Mouse (Mus musculus): ENCODE results near the gene Cav1. TPM values are rescaled to one million over a fixed set of nuclear protein-coding genes. Genes with fewer than 3 reads are reported as not detected.
A peak's percentile ranks its signal among the peaks of the same experiment; 100 is the strongest.

Cav1 gene
- polyA plus RNA-seq, 1 experiment from 2014 or later, result 9.4 TPM

DNA sequence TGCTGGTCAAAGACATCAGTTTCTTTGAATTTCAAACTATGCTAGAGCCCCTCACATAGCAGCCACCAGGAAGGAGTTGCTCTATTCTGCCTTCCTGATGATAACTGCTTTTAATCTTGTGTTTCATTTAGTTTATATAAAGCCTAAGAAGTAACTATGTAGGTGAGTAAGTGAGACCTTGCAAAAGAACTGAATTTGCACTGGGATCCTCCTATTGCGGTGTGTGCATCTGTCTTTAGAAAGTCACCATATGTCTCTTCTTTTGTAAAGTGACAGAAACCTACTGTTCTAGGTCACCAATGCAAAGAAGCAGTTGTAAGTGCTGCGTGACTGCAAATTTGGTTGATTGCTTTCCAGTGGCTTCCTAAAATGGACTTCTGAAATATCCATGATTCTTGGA is 31.6 kb downstream of the Cav1 start:
- no peaks in the 10 kb centered on the region for H3K36me3 ChIP-seq (ENCODE audit: control insufficient read depth, insufficient read depth, low read length)
- no peak for ATAC-seq (replicated peaks; ENCODE audit: low FRiP score)
- H3K9ac ChIP-seq (ENCODE audit: low read depth, low read length), result no peak overlapping the region
- no peaks in the 10 kb centered on the region for H3K9me3 ChIP-seq (ENCODE audit: control insufficient read depth, low read length)
- H3K4me3 ChIP-seq (ENCODE audit: low read depth, low read length), result no peak overlapping the region
- no peak overlapping the region for H3K4me2 ChIP-seq
- no peak overlapping the region for H3K27ac ChIP-seq (ENCODE audit: low read depth, low read length)
- no peaks in the 10 kb centered on the region for H3K4me1 ChIP-seq (replicated peaks; ENCODE audit: control insufficient read depth, insufficient read depth, low read length)
- 90% methylated on average over 2 of the region's 2 CpGs for WGBS
- DNase-seq (ENCODE audit: low spot score), result no peak
- H3K27me3 ChIP-seq (replicated peaks; ENCODE audit: control insufficient read depth, insufficient read depth, low read length), result no peaks in the 10 kb centered on the region

DNA sequence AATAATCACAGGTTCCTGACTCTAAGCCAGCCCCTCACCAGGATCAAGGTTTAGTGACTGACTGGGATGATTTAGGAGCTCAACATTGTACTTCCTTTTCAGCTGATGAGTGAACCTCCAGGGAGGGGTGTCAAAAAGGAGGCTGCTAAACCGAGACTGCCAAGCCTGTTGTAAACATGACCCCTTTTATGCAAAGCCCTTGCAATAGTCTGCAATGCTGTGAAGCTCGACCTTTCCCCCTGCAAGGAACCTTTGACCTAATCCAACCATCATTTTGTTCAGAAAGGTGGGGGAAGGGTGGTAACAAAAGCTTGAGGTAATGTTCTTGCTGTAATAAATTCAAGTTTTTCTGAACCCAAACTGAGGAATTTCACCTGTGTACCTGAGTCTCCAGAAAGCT is 34.3 kb downstream of the Cav1 start:
- H3K27me3 ChIP-seq (replicated peaks; ENCODE audit: control insufficient read depth, insufficient read depth, low read length), result no peaks in the 10 kb centered on the region
- H3K9ac ChIP-seq (ENCODE audit: low read depth, low read length), result no peak overlapping the region
- H3K36me3 ChIP-seq (ENCODE audit: control insufficient read depth, insufficient read depth, low read length), result no peaks in the 10 kb centered on the region
- no peak overlapping the region for H3K27ac ChIP-seq (ENCODE audit: low read depth, low read length)
- no peak overlapping the region for H3K4me3 ChIP-seq (ENCODE audit: low read depth, low read length)
- no peak for DNase-seq (ENCODE audit: low spot score)
- no peak overlapping the region for H3K4me2 ChIP-seq
- no peak for ATAC-seq (replicated peaks; ENCODE audit: low FRiP score)
- WGBS, result 19% methylated on average over 2 of the region's 2 CpGs
- no peaks in the 10 kb centered on the region for H3K4me1 ChIP-seq (replicated peaks; ENCODE audit: control insufficient read depth, insufficient read depth, low read length)
- no peaks in the 10 kb centered on the region for H3K9me3 ChIP-seq (ENCODE audit: control insufficient read depth, low read length)

DNA sequence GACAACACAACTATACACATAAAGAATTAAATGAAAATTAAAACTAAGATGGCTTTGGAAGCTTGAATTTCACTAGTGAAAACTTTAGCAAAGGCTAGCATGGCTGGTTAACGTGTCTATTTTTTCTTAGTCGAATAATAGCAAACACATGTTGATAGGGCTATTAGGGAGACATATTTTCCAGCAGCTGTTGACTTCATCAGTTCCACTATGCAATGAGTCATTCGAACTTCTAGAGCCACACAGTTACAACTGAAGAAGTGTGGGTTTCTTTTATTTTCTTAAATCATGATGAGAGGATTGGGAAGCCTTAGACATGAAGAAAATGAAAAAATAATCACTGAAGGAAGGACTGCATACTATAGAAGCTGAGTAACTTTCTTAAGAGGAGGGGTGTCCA is 41.9 kb downstream of the Cav1 start:
- Histone ChIP-seq H3K27ac (ENCODE audit: low read depth, low read length) (no peak overlapping the region), H3K36me3 (ENCODE audit: control insufficient read depth, insufficient read depth, low read length) (no peaks in the 10 kb centered on the region), H3K27me3 (replicated peaks; ENCODE audit: control insufficient read depth, insufficient read depth, low read length) (no peaks in the 10 kb centered on the region), H3K4me2 (no peak overlapping the region), H3K9ac (ENCODE audit: low read depth, low read length) (no peak overlapping the region), H3K4me3 (ENCODE audit: low read depth, low read length) (no peak overlapping the region), H3K4me1 (replicated peaks; ENCODE audit: control insufficient read depth, insufficient read depth, low read length) (no peaks in the 10 kb centered on the region), H3K9me3 (ENCODE audit: control insufficient read depth, low read length) (no peaks in the 10 kb centered on the region)
- 75% methylated on average over 3 of the region's 3 CpGs for WGBS
- ATAC-seq (replicated peaks; ENCODE audit: low FRiP score), result no peak
- no peak for DNase-seq (ENCODE audit: low spot score)

DNA sequence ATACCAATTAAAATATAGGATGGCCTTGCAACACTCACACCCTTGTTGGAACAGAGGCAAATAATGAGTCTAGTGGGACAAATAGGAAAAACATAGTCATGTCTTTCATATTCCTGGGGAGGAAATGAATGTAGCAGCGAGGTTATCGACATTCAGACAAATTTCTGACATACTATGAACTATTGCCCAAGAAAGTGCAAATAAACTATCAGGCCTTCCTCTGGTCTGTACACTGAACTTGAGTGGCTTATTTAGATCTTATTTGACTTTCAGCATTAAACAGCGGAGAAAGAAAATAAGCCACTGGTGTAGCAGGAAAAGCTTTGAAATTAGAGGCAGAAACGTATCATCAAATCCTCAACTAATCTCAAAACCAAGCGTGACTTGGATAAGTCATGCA is 44.7 kb downstream of the Cav1 start:
- ATAC-seq (replicated peaks; ENCODE audit: low FRiP score) (no peak), DNase-seq (ENCODE audit: low spot score) (no peak)
- WGBS, result 84% methylated on average over 5 of the region's 5 CpGs
- Histone ChIP-seq H3K36me3 (ENCODE audit: control insufficient read depth, insufficient read depth, low read length) (no peaks in the 10 kb centered on the region), H3K4me3 (ENCODE audit: low read depth, low read length) (no peak overlapping the region), H3K9ac (ENCODE audit: low read depth, low read length) (no peak overlapping the region), H3K4me1 (replicated peaks; ENCODE audit: control insufficient read depth, insufficient read depth, low read length) (no peaks in the 10 kb centered on the region), H3K9me3 (ENCODE audit: control insufficient read depth, low read length) (no peaks in the 10 kb centered on the region), H3K4me2 (no peak overlapping the region), H3K27me3 (replicated peaks; ENCODE audit: control insufficient read depth, insufficient read depth, low read length) (no peaks in the 10 kb centered on the region), H3K27ac (ENCODE audit: low read depth, low read length) (no peak overlapping the region)

DNA sequence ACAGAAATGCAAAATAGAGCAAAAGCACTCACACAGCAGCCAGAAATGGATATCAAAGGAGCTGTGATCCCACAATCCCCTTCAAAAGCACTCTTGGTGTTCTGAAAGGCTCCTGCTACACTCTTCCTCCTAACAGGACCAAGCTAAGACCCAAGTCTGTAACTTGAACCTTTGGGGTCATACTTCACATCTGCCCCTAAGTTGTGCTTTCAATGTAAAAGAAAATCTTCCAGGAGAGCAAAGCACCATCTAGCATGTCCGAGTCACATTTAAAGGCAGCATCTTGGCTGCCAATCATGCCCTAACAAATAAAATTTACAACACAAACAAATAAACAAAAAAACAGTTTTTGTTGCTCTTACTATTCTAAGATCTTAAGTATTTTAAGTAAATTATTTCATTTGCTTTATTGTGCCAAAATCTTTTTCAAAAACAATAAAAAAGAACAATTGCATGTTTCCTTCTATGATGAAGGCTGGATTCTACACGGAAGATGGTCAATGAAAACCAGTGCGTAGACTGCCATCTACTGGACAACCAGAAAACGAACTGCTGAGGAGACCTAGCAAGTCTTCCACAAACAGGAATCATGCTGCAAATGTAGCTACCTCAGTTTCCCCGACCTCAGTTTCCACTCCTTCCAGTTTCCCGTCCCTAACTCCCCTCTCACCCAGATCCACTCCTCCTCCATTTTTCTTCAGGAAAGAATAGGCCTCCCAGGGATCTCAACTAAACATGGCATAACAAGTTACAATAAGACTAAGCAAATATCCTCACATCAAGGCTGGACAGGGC is 53.0 kb downstream of the Cav1 start:
- DNase-seq (ENCODE audit: low spot score) (no peak), ATAC-seq (replicated peaks; ENCODE audit: low FRiP score) (no peak)
- Histone ChIP-seq H3K9ac (ENCODE audit: low read depth, low read length) (no peak overlapping the region), H3K9me3 (ENCODE audit: control insufficient read depth, low read length) (no peaks in the 10 kb centered on the region), H3K4me3 (ENCODE audit: low read depth, low read length) (no peak overlapping the region), H3K27ac (ENCODE audit: low read depth, low read length) (no peak overlapping the region), H3K4me1 (replicated peaks; ENCODE audit: control insufficient read depth, insufficient read depth, low read length) (0 out of 2 replicates have a peak, but pooled peaks cover 3% of the 10 kb centered on the region), H3K4me2 (no peak overlapping the region), H3K36me3 (ENCODE audit: control insufficient read depth, insufficient read depth, low read length) (no peaks in the 10 kb centered on the region), H3K27me3 (replicated peaks; ENCODE audit: control insufficient read depth, insufficient read depth, low read length) (no peaks in the 10 kb centered on the region)
- WGBS, result 15% methylated on average over 6 of the region's 6 CpGs

DNA sequence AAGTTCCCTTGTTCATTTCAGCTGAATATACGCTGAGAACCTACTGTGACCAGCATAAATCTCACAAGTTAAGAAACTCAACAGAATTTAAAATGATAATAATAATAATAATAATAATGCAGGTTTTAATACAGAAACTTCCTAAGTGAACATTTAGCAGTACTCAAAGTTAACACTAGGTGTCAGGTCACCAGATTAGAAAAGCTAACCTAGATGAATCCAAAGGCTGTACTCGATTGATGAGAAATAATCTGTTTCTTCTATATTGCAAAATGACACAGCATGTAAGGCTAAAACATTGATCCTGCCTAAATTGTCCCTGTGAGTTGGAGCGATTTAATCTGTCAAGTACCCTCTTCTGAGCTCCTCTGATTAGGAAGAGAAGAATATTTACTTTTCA is 56.6 kb downstream of the Cav1 start:
- Histone ChIP-seq H3K4me2 (no peak overlapping the region), H3K36me3 (ENCODE audit: control insufficient read depth, insufficient read depth, low read length) (no peaks in the 10 kb centered on the region), H3K27me3 (replicated peaks; ENCODE audit: control insufficient read depth, insufficient read depth, low read length) (no peaks in the 10 kb centered on the region), H3K27ac (ENCODE audit: low read depth, low read length) (no peak overlapping the region), H3K4me1 (replicated peaks; ENCODE audit: control insufficient read depth, insufficient read depth, low read length) (0 out of 2 replicates have a peak, but pooled peaks cover 3% of the 10 kb centered on the region), H3K4me3 (ENCODE audit: low read depth, low read length) (no peak overlapping the region), H3K9ac (ENCODE audit: low read depth, low read length) (no peak overlapping the region), H3K9me3 (ENCODE audit: control insufficient read depth, low read length) (no peaks in the 10 kb centered on the region)
- WGBS, result 39% methylated on average over 3 of the region's 3 CpGs
- ATAC-seq (replicated peaks; ENCODE audit: low FRiP score) (no peak), DNase-seq (ENCODE audit: low spot score) (no peak)

DNA sequence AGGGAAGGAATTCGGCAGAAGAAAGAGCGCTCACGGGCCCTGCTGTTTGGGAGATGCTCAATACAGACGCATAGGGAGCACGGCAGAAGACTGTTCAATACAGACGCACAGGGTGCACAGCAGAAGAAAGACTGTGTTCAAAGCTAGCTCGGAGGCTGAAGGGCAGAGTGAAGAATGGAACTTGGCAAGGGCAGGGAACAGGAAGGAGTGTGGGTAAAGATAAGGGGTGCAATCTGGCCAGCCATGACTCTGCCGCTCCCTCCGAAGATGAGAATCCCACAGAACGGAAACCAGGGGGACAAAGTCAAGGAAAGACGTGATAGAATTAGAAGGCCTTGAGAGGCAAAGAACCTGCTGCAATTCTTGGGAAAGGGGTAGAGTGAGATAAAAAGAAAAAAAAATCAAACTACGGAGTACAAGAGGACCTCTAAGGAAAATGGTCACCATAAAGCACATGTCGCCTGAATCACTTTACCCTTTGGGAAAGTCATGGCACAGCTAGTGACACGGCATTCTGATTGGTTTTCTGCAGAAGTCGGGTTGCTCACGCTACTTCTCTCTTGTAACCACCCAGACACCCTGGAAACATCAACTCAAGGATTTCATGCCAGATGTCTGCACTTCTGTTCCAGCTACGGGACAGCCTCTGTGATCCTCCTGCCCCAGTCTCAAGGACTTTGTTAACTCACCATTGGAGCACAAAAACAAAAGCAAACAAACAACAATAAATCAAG is 57.5 kb downstream of the Cav1 start:
- Histone ChIP-seq H3K9me3 (ENCODE audit: control insufficient read depth, low read length) (no peaks in the 10 kb centered on the region), H3K4me1 (replicated peaks; ENCODE audit: control insufficient read depth, insufficient read depth, low read length) (0 out of 2 replicates have a peak, but pooled peaks cover 3% of the 10 kb centered on the region), H3K27me3 (replicated peaks; ENCODE audit: control insufficient read depth, insufficient read depth, low read length) (no peaks in the 10 kb centered on the region), H3K9ac (ENCODE audit: low read depth, low read length) (no peak overlapping the region), H3K27ac (ENCODE audit: low read depth, low read length) (no peak overlapping the region), H3K4me2 (no peak overlapping the region), H3K36me3 (ENCODE audit: control insufficient read depth, insufficient read depth, low read length) (no peaks in the 10 kb centered on the region), H3K4me3 (ENCODE audit: low read depth, low read length) (no peak overlapping the region)
- no peak; the same call in 1 of the 2 replicates for ATAC-seq (replicated peaks; ENCODE audit: low FRiP score)
- no peak for DNase-seq (ENCODE audit: low spot score)
- WGBS, result 42% methylated on average over 17 of the region's 17 CpGs

DNA sequence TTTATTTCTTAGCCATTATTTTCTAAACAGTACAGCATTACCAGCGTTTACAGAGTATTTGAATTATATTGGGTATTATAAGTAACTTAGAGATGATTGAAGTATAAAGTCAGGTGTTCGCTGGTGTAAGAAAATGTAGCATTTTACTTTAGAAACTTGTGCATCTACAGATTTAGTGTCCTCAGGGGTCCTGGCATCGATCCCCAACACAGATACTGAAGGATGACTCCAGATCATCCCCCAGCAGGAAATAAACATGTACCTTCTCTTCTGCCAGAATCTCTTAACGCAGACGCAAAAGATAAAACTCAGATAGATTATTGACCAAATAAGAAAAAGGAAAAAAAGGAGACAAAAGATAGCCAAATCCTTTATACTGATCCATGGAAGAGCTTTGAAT is 68.2 kb downstream of the Cav1 start:
- Histone ChIP-seq H3K9ac (ENCODE audit: low read depth, low read length) (no peak overlapping the region), H3K4me2 (no peak overlapping the region), H3K27ac (ENCODE audit: low read depth, low read length) (no peak overlapping the region), H3K9me3 (ENCODE audit: control insufficient read depth, low read length) (no peaks in the 10 kb centered on the region), H3K36me3 (ENCODE audit: control insufficient read depth, insufficient read depth, low read length) (no peaks in the 10 kb centered on the region), H3K27me3 (replicated peaks; ENCODE audit: control insufficient read depth, insufficient read depth, low read length) (no peaks in the 10 kb centered on the region), H3K4me1 (replicated peaks; ENCODE audit: control insufficient read depth, insufficient read depth, low read length) (no peaks in the 10 kb centered on the region), H3K4me3 (ENCODE audit: low read depth, low read length) (no peak overlapping the region)
- ATAC-seq (replicated peaks; ENCODE audit: low FRiP score) (no peak), DNase-seq (ENCODE audit: low spot score) (no peak)
- WGBS, result 83% methylated on average over 5 of the region's 5 CpGs

DNA sequence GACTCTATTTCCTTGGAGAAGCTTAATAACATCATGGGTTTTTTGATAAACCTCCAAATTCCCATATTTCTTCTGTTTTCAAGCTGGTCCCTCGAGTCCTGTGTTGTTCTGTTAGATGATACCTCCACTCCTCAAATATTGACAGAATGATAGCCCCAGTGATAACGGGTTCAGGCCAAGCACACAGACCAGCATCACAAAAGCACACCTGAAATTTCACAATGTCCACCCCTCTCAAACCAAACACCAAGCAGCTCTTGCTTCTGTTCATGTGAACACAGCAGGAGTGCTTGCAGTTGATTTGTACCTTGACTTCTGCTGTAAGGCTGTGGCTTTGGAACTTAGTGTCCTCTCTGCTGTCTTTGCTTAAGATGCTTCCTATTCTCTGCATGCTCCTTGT is 71.2 kb downstream of the Cav1 start:
- DNase-seq (ENCODE audit: low spot score), result no peak
- Histone ChIP-seq H3K9ac (ENCODE audit: low read depth, low read length) (no peak overlapping the region), H3K27ac (ENCODE audit: low read depth, low read length) (no peak overlapping the region), H3K4me3 (ENCODE audit: low read depth, low read length) (no peak overlapping the region), H3K36me3 (ENCODE audit: control insufficient read depth, insufficient read depth, low read length) (no peaks in the 10 kb centered on the region), H3K9me3 (ENCODE audit: control insufficient read depth, low read length) (no peaks in the 10 kb centered on the region), H3K4me1 (replicated peaks; ENCODE audit: control insufficient read depth, insufficient read depth, low read length) (no peaks in the 10 kb centered on the region), H3K27me3 (replicated peaks; ENCODE audit: control insufficient read depth, insufficient read depth, low read length) (no peaks in the 10 kb centered on the region), H3K4me2 (no peak overlapping the region)
- WGBS, result 58% methylated on average over 2 of the region's 2 CpGs
- 0 out of 2 replicates have a peak, but pooled peaks have one; percentile 41 for ATAC-seq (replicated peaks; ENCODE audit: low FRiP score)
